Mouse (Mus musculus) midbrain, embryonic 13.5 days (tissue): ENCODE measurements around the gene Gucy2c. TPM values are rescaled to one million over a fixed set of nuclear protein-coding genes. Genes with fewer than 3 reads are reported as not detected.
A peak's percentile ranks its signal among the peaks of the same experiment; 100 is the strongest.

Experiments
- ATAC-seq: fragments of 200-750 bp; cut with Nextera tagmentation; 2 replicates; pipeline ENCODE4 v1.8.0; 2017; ENCODE audit warnings: mild to moderate bottlenecking, moderate TSS enrichment, moderate library complexity
- H3K27ac ChIP-seq: fragments of 300-500 bp; sonication (generic); 2 replicates; pipeline ENCODE4 v1.5.1; 2015; ENCODE audit warnings: inconsistent platforms, mild to moderate bottlenecking, moderate library complexity
- H3K27me3 ChIP-seq: fragments of 300-500 bp; sonication (generic); 2 replicates; pipeline ENCODE4 v1.6.1; 2015; ENCODE audit warnings: mild to moderate bottlenecking, inconsistent platforms
- H3K36me3 ChIP-seq: fragments of 300-500 bp; sonication (generic); 2 replicates; pipeline ENCODE4 v1.6.1; 2015; ENCODE audit warnings: mild to moderate bottlenecking, inconsistent platforms
- H3K4me1 ChIP-seq: fragments of 300-500 bp; sonication (generic); replicated peaks from 2 replicates; pipeline ENCODE4 v1.6.1; 2015; ENCODE audit warnings: inconsistent platforms
- H3K4me2 ChIP-seq: fragments of 300-500 bp; sonication (generic); replicated peaks from 2 replicates; pipeline ENCODE4 v1.6.1; 2015; ENCODE audit warnings: moderate library complexity, mild to moderate bottlenecking, inconsistent platforms
- H3K4me3 ChIP-seq: fragments of 300-500 bp; sonication (generic); replicated peaks from 2 replicates; pipeline ENCODE4 v1.5.1; 2015; ENCODE audit warnings: mild to moderate bottlenecking, inconsistent platforms
- H3K9ac ChIP-seq: fragments of 300-500 bp; sonication (generic); replicated peaks from 2 replicates; pipeline ENCODE4 v1.6.1; 2015; ENCODE audit warnings: mild to moderate bottlenecking, inconsistent platforms
- H3K9me3 ChIP-seq: fragments of 300-500 bp; sonication (generic); 2 replicates; pipeline ENCODE4 v1.6.1; 2016; ENCODE audit warnings: mild to moderate bottlenecking, inconsistent platforms
- WGBS: fragments of 180-500 bp; shearing (Covaris S2); methylation state at CpG from one replicate; pipeline ENCODE4 v1.1.7; 2015; 5-methylcytosine and 5-hydroxymethylcytosine counted together
- polyA plus RNA-seq: library from polyadenylated mRNA; unstranded; fragments of >200 nt; fragmentation: Nextera tagmentation; extraction: Ambion mirVana; gene quantifications from 2 replicates; pipeline ENCODE4 v1.2.1, GENCODE M21; 2015

The Gucy2c gene
- polyA plus RNA-seq, result 0.50 and 1.0 TPM in 2 replicates

DNA sequence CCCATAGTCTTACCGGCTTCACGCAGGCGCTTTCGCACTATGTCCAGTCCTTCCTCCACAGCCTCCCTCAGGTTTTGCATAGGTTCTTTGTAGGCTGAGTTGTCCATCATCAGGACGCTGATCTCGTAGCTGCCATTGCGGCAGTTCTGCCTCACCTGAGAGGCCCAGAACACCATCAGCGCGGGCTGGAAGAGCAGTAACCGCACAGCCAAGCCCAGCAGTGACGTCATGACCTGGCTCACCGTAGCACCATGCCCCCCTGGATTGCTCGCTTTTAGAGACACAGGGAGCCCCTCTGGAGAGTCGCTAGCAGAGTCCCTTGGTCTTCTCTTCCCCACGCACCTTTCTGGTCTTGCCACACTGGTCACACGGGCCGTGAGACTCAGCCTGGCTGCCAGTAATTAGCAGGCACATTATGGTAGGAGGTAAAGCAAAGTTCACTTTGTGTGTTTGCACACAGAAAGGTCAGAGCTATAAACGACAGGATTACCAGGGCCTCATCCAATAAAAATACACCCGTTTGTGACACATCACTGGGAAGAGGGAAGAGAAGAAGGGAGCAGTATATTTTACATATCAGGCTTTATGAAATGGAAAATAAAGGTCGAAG is at the start of gene Gucy2c:
Gucy2c (minus strand) TSS at position 389 of the 610 bp plus-strand sequence.
- WGBS, result 84% methylated on average over 20 of the region's 20 CpGs

DNA sequence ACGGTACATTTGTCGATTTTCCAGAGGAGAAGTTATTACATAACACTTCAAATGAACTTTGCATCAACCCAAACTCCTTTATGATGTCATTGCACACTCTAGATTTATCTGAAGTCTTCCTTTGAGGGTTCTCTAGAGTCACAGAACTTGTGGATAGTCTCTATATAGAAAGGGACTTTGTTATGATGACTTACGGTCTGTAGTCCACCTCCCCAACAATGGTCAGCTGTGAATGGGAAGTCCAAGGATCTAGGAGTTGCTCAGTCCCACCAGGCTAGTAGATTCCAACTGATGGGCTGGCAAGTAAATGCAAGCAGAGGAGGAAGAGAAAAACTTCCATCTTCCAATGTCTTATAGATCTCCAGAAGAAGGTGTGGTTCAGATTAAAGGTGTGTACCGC is 47.1 kb upstream of the Gucy2c start:
- H3K27ac ChIP-seq, result peak overlapping the region; percentile 85
- peaks cover 13% of the 10 kb centered on the region for H3K4me1 ChIP-seq
- no peaks in the 10 kb centered on the region for H3K9me3 ChIP-seq
- 33% methylated on average over 4 of the region's 4 CpGs for WGBS
- H3K4me3 ChIP-seq, result peak overlapping the region; percentile 44
- H3K27me3 ChIP-seq, result peaks cover 18% of the 10 kb centered on the region
- H3K4me2 ChIP-seq, result peak overlapping the region; percentile 53
- ATAC-seq, result peak; percentile 8
- peak overlapping the region; percentile 61 for H3K9ac ChIP-seq
- peaks cover 18% of the 10 kb centered on the region for H3K36me3 ChIP-seq

More for the DNA sequence above, at the start of gene Gucy2c:
- Histone ChIP-seq H3K9ac (no peak within 1 kb of the TSS), H3K27me3 (no peaks in the 10 kb centered on the region), H3K4me2 (no peak within 1 kb of the TSS), H3K36me3 (no peaks in the 10 kb centered on the region), H3K27ac (no peak within 1 kb of the TSS), H3K4me3 (no peak within 1 kb of the TSS), H3K4me1 (no peaks in the 10 kb centered on the region), H3K9me3 (no peaks in the 10 kb centered on the region)
- ATAC-seq, result no peak

DNA sequence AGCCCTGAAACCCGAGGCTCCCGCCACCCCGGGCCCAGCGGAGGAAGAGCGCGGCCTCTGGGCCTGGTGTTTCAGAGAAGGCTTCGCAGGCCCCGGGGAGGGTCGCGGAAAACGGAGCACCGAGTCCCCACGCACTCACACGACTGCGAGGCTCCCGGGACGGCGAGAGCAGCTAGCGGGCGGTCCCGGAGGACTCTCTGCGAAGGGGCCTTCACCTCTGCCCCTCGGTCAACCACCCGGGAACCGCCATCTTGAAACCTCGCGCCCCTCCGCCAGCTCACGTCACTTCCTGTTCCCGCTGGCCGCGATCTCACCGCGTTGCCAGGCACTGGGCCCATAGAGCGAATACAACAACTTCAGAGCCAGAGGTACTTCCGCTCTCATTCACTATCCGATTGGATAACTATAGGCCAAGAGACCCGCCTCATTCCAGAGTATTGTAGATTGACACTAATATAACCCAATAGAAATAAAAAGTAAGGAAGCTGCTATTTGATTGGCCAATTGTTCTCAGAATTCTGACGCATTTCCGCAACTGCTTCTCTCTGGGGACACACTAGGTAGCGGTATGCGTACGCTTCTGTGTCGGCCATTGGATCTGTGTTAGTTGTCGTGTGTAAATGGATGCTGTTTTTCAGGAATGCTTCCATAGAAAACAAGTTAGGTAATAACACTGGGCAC is 46.5 kb upstream of the Gucy2c start, which contains the start of gene Wbp11:
Wbp11 (minus strand) TSS at position 353 of the 681 bp plus-strand sequence.
- H3K27ac ChIP-seq, result peak within 1 kb of the TSS; percentile 85
- no peaks in the 10 kb centered on the region for H3K9me3 ChIP-seq
- H3K4me1 ChIP-seq, result peaks cover 13% of the 10 kb centered on the region
- peak; percentile 100 for ATAC-seq
- peak within 1 kb of the TSS; percentile 96 for H3K9ac ChIP-seq
- H3K27me3 ChIP-seq, result peaks cover 18% of the 10 kb centered on the region
- WGBS, result under 1% methylated on average over 45 of the region's 45 CpGs
- H3K36me3 ChIP-seq, result peaks cover 21% of the 10 kb centered on the region
- H3K4me2 ChIP-seq, result peak within 1 kb of the TSS; percentile 86
- H3K4me3 ChIP-seq, result peak within 1 kb of the TSS; percentile 97

DNA sequence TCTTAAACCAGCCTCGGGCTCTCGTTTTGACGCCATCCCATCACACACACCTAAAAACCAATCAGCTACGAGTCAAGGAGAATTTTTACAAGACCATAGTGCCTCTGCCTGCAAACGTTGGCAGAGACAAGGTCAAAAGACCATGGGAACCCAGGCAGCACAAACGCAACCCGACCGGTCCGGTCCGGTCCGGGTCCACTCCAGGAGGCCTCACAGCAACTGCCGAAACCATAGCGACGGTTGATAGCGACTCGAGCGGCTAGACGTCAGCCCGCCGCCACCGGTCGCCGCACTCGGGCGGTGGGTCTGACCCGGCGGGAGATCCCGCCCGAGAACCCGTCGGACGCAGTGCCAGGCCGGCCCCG is 45.9 kb upstream of the Gucy2c start, which contains the start of gene BC049715:
BC049715 (plus strand) TSS at position 111 of the 365 bp plus-strand sequence.
- Histone ChIP-seq H3K9me3 (no peaks in the 10 kb centered on the region), H3K4me3 (peak within 1 kb of the TSS; percentile 97), H3K4me1 (peaks cover 13% of the 10 kb centered on the region), H3K36me3 (peaks cover 26% of the 10 kb centered on the region), H3K4me2 (peak within 1 kb of the TSS; percentile 86), H3K27ac (peak within 1 kb of the TSS; percentile 85), H3K9ac (peak within 1 kb of the TSS; percentile 96), H3K27me3 (peaks cover 18% of the 10 kb centered on the region)
- ATAC-seq, result no peak
- WGBS, result under 1% methylated on average over 34 of the region's 34 CpGs

DNA sequence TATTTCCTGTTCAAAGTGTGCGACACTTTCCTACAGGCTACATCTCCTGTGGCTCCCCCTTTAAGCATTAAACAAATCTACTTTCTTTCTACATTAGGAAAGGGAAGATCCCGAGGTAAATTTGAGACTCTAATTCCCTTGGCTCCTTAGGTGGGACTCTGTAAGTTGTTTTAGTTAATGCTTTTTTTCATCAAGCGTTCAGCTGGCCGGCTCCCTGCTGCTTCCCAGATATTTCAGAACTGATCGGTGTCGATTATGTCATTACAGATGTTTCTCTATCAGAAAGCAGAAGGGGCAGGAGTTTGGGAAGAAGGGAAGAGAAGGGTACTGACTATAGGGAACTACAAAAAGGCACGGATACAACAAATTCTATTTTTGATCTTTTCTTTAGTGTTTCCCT is 45.6 kb upstream of the Gucy2c start:
- no peak for ATAC-seq
- Histone ChIP-seq H3K4me3 (peak overlapping the region; percentile 97), H3K9ac (peak overlapping the region; percentile 96), H3K27me3 (peaks cover 18% of the 10 kb centered on the region), H3K36me3 (peaks cover 30% of the 10 kb centered on the region), H3K9me3 (no peaks in the 10 kb centered on the region), H3K4me2 (peak overlapping the region; percentile 86), H3K4me1 (peaks cover 13% of the 10 kb centered on the region), H3K27ac (no peak overlapping the region)
- WGBS, result 23% methylated on average over 7 of the region's 7 CpGs

DNA sequence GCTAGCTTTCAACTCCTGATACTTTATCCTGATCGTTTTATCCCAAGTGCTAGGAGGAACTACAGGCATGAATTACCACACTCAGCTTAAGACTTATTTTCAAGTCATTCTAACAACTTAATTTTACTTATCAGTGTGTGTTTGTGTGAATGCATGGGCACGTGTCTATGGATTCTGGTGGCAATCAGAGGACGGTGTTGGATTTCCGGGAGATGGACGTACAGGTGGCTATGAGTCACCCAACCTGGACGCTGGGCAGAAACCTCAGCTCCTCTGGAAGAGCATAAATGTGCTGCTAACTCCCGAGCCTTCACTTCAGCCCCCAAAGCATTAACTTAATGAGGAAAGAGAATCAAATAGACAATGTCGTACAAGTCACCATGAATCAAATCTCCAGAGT is 43.4 kb upstream of the Gucy2c start:
- no peak for ATAC-seq
- Histone ChIP-seq H3K36me3 (peaks cover 51% of the 10 kb centered on the region), H3K4me3 (no peak overlapping the region), H3K27me3 (no peaks in the 10 kb centered on the region), H3K27ac (no peak overlapping the region), H3K9me3 (no peaks in the 10 kb centered on the region), H3K4me1 (peaks cover 13% of the 10 kb centered on the region), H3K4me2 (no peak overlapping the region), H3K9ac (no peak overlapping the region)
- 95% methylated on average over 8 of the region's 8 CpGs for WGBS

DNA sequence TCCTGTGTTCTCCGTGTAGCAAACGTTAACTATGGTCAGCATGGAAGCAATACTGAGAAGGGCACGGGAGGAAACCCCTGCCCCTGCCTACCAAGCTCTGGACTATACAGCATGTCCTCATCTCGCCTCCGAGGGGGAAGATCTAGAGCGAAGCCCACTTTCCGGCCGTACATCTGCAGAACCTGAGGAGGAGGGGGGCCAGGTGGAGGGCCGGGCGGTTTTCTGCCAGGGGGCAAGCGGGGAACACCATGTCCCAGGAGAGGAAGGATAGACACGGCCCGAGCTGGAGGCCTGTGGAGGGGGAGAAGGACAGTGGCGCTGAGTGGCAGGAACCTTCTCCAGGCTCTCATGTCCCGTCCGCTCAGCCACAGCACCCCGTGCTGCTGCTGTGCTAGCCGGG is 39.5 kb upstream of the Gucy2c start:
- Histone ChIP-seq H3K4me3 (no peak overlapping the region), H3K9ac (no peak overlapping the region), H3K4me1 (no peaks in the 10 kb centered on the region), H3K27ac (no peak overlapping the region), H3K27me3 (no peaks in the 10 kb centered on the region), H3K9me3 (no peaks in the 10 kb centered on the region), H3K4me2 (no peak overlapping the region), H3K36me3 (peaks cover 88% of the 10 kb centered on the region)
- no peak for ATAC-seq
- 97% methylated on average over 18 of the region's 18 CpGs for WGBS

DNA sequence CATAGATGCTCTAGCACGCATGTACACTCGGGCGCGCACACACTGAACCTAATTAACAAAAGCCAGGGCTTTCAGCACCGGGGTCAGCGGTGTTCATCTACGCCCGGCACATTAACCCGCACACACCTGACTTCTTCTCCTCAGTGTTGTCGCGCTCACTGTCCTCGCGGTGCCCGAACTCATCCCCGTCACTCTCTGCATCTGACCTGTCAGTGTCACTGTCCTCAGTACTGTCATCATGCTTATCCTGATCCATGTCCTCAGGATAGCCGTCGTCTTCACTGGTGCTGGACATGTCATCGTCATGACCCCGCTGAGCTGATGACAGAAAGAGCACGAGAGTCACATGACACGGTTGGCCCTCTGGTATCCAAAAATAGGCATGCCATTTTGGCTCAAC is 38.8 kb upstream of the Gucy2c start:
- no peak for ATAC-seq
- WGBS, result 97% methylated on average over 21 of the region's 21 CpGs

DNA sequence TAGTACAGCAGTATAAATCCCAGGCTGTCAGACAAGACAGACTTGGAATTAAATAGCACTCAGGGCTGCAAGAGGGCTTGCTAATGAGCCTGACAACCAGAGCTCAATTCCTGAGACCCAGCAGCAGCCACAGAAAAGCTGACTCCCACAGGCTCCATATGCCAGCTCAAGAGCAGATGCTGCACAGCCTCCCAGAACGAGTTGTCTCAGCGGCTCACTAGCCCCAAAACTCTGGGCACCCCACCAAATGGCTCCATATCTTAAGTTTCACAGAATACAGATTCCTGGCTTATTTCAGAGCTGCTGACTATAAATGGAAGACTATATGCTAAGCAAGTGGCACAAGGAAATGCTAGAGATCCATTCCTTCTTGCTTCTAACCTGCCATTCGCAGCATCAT is 36.0 kb upstream of the Gucy2c start:
- no peak for ATAC-seq
- Histone ChIP-seq H3K27me3 (no peaks in the 10 kb centered on the region), H3K4me2 (no peak overlapping the region), H3K36me3 (peaks cover 93% of the 10 kb centered on the region), H3K4me3 (no peak overlapping the region), H3K27ac (no peak overlapping the region), H3K9ac (no peak overlapping the region), H3K9me3 (no peaks in the 10 kb centered on the region), H3K4me1 (no peaks in the 10 kb centered on the region)
- 92% methylated on average over 3 of the region's 3 CpGs for WGBS

More for the DNA sequence above, 38.8 kb upstream of the Gucy2c start:
- H3K36me3 ChIP-seq, result peaks cover 90% of the 10 kb centered on the region
- no peak overlapping the region for H3K4me3 ChIP-seq
- H3K9me3 ChIP-seq, result no peaks in the 10 kb centered on the region
- no peak overlapping the region for H3K27ac ChIP-seq
- H3K9ac ChIP-seq, result no peak overlapping the region
- no peaks in the 10 kb centered on the region for H3K4me1 ChIP-seq
- no peak overlapping the region for H3K4me2 ChIP-seq
- no peaks in the 10 kb centered on the region for H3K27me3 ChIP-seq

DNA sequence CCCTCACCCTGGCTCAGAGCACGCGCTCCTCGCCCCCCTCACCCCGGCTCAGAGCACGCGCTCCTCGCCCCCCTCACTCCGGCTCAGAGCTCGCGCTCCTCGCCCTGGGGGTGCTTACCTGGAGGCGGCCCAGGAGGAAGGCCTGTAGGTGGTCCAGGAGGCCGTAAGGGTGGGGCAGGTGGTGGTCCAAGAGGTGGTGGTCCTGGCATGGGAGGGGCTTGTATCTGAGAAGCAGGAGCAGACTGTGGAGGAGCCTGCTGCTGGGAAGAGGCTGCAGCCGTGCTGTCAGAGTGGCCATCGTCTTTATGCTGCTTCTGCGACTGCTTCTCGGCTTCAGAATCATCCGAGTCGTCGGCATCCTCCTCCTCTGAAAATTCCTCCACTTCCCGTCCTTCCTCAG is 35.3 kb upstream of the Gucy2c start:
- no peak overlapping the region for H3K4me2 ChIP-seq
- no peaks in the 10 kb centered on the region for H3K27me3 ChIP-seq
- WGBS, result 95% methylated on average over 21 of the region's 21 CpGs
- ATAC-seq, result no peak
- H3K36me3 ChIP-seq, result peaks cover 93% of the 10 kb centered on the region
- no peak overlapping the region for H3K9ac ChIP-seq
- H3K27ac ChIP-seq, result no peak overlapping the region
- H3K4me1 ChIP-seq, result no peaks in the 10 kb centered on the region
- H3K9me3 ChIP-seq, result no peaks in the 10 kb centered on the region
- H3K4me3 ChIP-seq, result no peak overlapping the region

DNA sequence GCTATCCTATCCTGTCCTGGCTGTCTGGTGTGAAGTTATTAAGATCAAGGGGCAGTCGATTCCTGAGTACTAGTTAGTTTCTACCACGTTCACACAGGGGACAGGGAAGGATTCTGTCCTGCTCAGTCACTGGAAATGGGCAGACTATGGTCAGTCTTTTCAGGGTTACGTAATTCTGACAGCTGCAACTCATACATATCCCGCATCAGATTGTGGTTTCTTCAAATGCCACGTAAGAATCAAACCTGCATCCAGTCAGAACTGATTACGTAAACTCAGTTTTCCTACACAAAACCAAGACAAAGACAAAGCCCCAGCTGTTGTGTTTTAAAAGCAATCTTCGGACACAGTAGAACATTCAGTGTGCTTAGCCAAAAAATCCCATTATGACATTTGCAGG is 33.8 kb upstream of the Gucy2c start:
- Histone ChIP-seq H3K27ac (no peak overlapping the region), H3K4me2 (no peak overlapping the region), H3K9me3 (no peaks in the 10 kb centered on the region), H3K4me1 (no peaks in the 10 kb centered on the region), H3K9ac (no peak overlapping the region), H3K27me3 (no peaks in the 10 kb centered on the region), H3K36me3 (peaks cover 80% of the 10 kb centered on the region), H3K4me3 (no peak overlapping the region)
- 96% methylated on average over 7 of the region's 7 CpGs for WGBS
- no peak for ATAC-seq

DNA sequence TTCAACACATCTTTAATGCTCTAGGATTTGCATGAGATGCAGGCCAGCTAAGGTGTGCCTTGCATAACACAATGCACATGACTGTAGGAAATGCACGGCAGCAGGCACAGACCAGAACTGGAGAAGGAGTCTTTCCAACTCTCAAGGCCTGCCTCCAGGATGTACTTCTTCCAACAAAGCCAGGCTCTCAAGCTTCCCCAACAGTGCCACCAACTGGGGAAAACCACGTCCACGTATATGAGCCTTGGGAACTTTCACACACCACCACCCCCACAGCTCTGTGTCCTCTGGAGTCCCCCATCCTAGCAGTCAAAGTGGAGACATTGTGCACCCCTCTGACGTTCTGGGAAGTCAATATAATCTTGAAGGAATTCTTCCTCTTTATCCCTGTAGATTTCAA is 31.6 kb upstream of the Gucy2c start:
- WGBS, result 49% methylated on average over 4 of the region's 4 CpGs
- Histone ChIP-seq H3K9ac (no peak overlapping the region), H3K4me3 (no peak overlapping the region), H3K4me2 (no peak overlapping the region), H3K9me3 (no peaks in the 10 kb centered on the region), H3K27ac (no peak overlapping the region), H3K36me3 (peaks cover 58% of the 10 kb centered on the region), H3K4me1 (peaks cover 17% of the 10 kb centered on the region), H3K27me3 (no peaks in the 10 kb centered on the region)
- ATAC-seq, result no peak
